Mouse (Mus musculus): ENCODE data around the gene Peli3. TPM values are rescaled to one million over a fixed set of nuclear protein-coding genes. Genes with fewer than 3 reads are reported as not detected.

Gene Peli3
- polyA plus RNA-seq, 1 experiment from 2014 or later, result 0.81 TPM

- peak overlapping the region; percentile 66 for H3K4me2 ChIP-seq (ENCODE audit: low read length)
- H3K4me1 ChIP-seq (ENCODE audit: control insufficient read depth in 2 of 2, insufficient read depth in 2 of 2, low read length in 2 of 2), result peaks cover 8 to 12% of the 10 kb centered on the region in 2 experiments
- no peak for ATAC-seq (ENCODE audit: insufficient number of reproducible peaks, insufficient read depth, low FRiP score, low read depth)
- peak overlapping the region in 1 of 2 experiments; percentile 64; a peak in 1 of 4 replicates for H3K4me3 ChIP-seq (ENCODE audit: control insufficient read depth in 1 of 2, insufficient read depth in 1 of 2, low read depth in 1 of 2, low read length in 2 of 2)
- H3K27me3 ChIP-seq (ENCODE audit: control insufficient read depth, insufficient read depth, low read length), result 0 out of 2 replicates have a peak, but pooled peaks cover 2% of the 10 kb centered on the region
- no peaks in the 10 kb centered on the region for H3K9me3 ChIP-seq (ENCODE audit: control insufficient read depth, low read length)
- H3K36me3 ChIP-seq (ENCODE audit: control insufficient read depth, insufficient read depth, low read length), result peaks cover 18% of the 10 kb centered on the region
- H3K27ac ChIP-seq (replicated peaks in 1 of 2; ENCODE audit: control insufficient read depth in 1 of 2, insufficient read depth in 1 of 2, low read depth in 2 of 2, low read length in 2 of 2), result peak overlapping the region in 1 of 2 experiments; percentile 34; a peak in 1 of 4 replicates
- 65% methylated on average over 5 of the region's 5 CpGs for WGBS
- peak overlapping the region; percentile 74 for H3K9ac ChIP-seq (ENCODE audit: low read length)
These were observed 14.1 kb downstream of the Peli3 start for GRCm38 (mm10) chr19:4928781-4929180.

GRCm38 (mm10) chr19:4927904-4928531 lies 14.9 kb downstream of the Peli3 start, which contains the start of gene Dpp3:
Gene Dpp3, minus strand, starts transcription at chr19:4928287.
- WGBS, result 1% methylated on average over 32 of the region's 32 CpGs
- Histone ChIP-seq H3K4me1 (ENCODE audit: control insufficient read depth in 2 of 2, insufficient read depth in 2 of 2, low read length in 2 of 2) (peaks cover 8 to 12% of the 10 kb centered on the region in 2 experiments), H3K9ac (ENCODE audit: low read length) (peak within 1 kb of the TSS; percentile 74), H3K27me3 (ENCODE audit: control insufficient read depth, insufficient read depth, low read length) (no peaks in the 10 kb centered on the region), H3K27ac (replicated peaks in 1 of 2; ENCODE audit: control insufficient read depth in 1 of 2, insufficient read depth in 1 of 2, low read depth in 2 of 2, low read length in 2 of 2) (peak within 1 kb of the TSS; percentile 22 to 34; a peak in 2 of 4 replicates), H3K9me3 (ENCODE audit: control insufficient read depth, low read length) (no peaks in the 10 kb centered on the region), H3K4me2 (ENCODE audit: low read length) (peak within 1 kb of the TSS; percentile 66), H3K36me3 (ENCODE audit: control insufficient read depth, insufficient read depth, low read length) (peaks cover 26% of the 10 kb centered on the region), H3K4me3 (ENCODE audit: control insufficient read depth in 1 of 2, insufficient read depth in 1 of 2, low read depth in 1 of 2, low read length in 2 of 2) (peak within 1 kb of the TSS; percentile 64 to 82)
- ATAC-seq (ENCODE audit: insufficient number of reproducible peaks, insufficient read depth, low FRiP score, low read depth), result peak; percentile 98

- Histone ChIP-seq H3K9me3 (ENCODE audit: control insufficient read depth, low read length) (no peaks in the 10 kb centered on the region), H3K4me2 (ENCODE audit: low read length) (no peak overlapping the region), H3K4me3 (ENCODE audit: control insufficient read depth in 1 of 2, insufficient read depth in 1 of 2, low read depth in 1 of 2, low read length in 2 of 2) (no peak overlapping the region), H3K27me3 (ENCODE audit: control insufficient read depth, insufficient read depth, low read length) (no peaks in the 10 kb centered on the region), H3K36me3 (ENCODE audit: control insufficient read depth, insufficient read depth, low read length) (peaks cover 53% of the 10 kb centered on the region), H3K4me1 (ENCODE audit: control insufficient read depth in 2 of 2, insufficient read depth in 2 of 2, low read length in 2 of 2) (peaks cover 8 to 12% of the 10 kb centered on the region in 2 experiments), H3K27ac (replicated peaks in 1 of 2; ENCODE audit: control insufficient read depth in 1 of 2, insufficient read depth in 1 of 2, low read depth in 2 of 2, low read length in 2 of 2) (no peak overlapping the region), H3K9ac (ENCODE audit: low read length) (no peak overlapping the region)
- WGBS, result 96% methylated on average over 11 of the region's 11 CpGs
- no peak for ATAC-seq (ENCODE audit: insufficient number of reproducible peaks, insufficient read depth, low FRiP score, low read depth)
These were observed 17.6 kb downstream of the Peli3 start for GRCm38 (mm10) chr19:4925121-4925860.

GRCm38 (mm10) chr19:4919652-4920051 lies 23.3 kb downstream of the Peli3 start:
- Histone ChIP-seq H3K9me3 (ENCODE audit: control insufficient read depth, low read length) (no peaks in the 10 kb centered on the region), H3K27me3 (ENCODE audit: control insufficient read depth, insufficient read depth, low read length) (no peaks in the 10 kb centered on the region), H3K9ac (ENCODE audit: low read length) (no peak overlapping the region), H3K4me3 (ENCODE audit: control insufficient read depth in 1 of 2, insufficient read depth in 1 of 2, low read depth in 1 of 2, low read length in 2 of 2) (no peak overlapping the region), H3K4me1 (ENCODE audit: control insufficient read depth in 2 of 2, insufficient read depth in 2 of 2, low read length in 2 of 2) (no peaks in the 10 kb centered on the region), H3K27ac (replicated peaks in 1 of 2; ENCODE audit: control insufficient read depth in 1 of 2, insufficient read depth in 1 of 2, low read depth in 2 of 2, low read length in 2 of 2) (no peak overlapping the region), H3K36me3 (ENCODE audit: control insufficient read depth, insufficient read depth, low read length) (peaks cover 96% of the 10 kb centered on the region), H3K4me2 (ENCODE audit: low read length) (no peak overlapping the region)
- WGBS, result 85% methylated on average over 6 of the region's 6 CpGs
- ATAC-seq (ENCODE audit: insufficient number of reproducible peaks, insufficient read depth, low FRiP score, low read depth), result no peak

GRCm38 (mm10) chr19:4916827-4917226 lies 26.1 kb downstream of the Peli3 start:
- Histone ChIP-seq H3K27me3 (ENCODE audit: control insufficient read depth, insufficient read depth, low read length) (no peaks in the 10 kb centered on the region), H3K4me1 (ENCODE audit: control insufficient read depth in 2 of 2, insufficient read depth in 2 of 2, low read length in 2 of 2) (no peaks in the 10 kb centered on the region), H3K36me3 (ENCODE audit: control insufficient read depth, insufficient read depth, low read length) (peaks cover 99% of the 10 kb centered on the region), H3K4me2 (ENCODE audit: low read length) (no peak overlapping the region), H3K4me3 (ENCODE audit: control insufficient read depth in 1 of 2, insufficient read depth in 1 of 2, low read depth in 1 of 2, low read length in 2 of 2) (no peak overlapping the region), H3K27ac (replicated peaks in 1 of 2; ENCODE audit: control insufficient read depth in 1 of 2, insufficient read depth in 1 of 2, low read depth in 2 of 2, low read length in 2 of 2) (no peak overlapping the region), H3K9me3 (ENCODE audit: control insufficient read depth, low read length) (no peaks in the 10 kb centered on the region), H3K9ac (ENCODE audit: low read length) (no peak overlapping the region)
- 84% methylated on average over 10 of the region's 10 CpGs for WGBS
- ATAC-seq (ENCODE audit: insufficient number of reproducible peaks, insufficient read depth, low FRiP score, low read depth), result no peak

- no peaks in the 10 kb centered on the region for H3K4me1 ChIP-seq (ENCODE audit: control insufficient read depth in 2 of 2, insufficient read depth in 2 of 2, low read length in 2 of 2)
- H3K36me3 ChIP-seq (ENCODE audit: control insufficient read depth, insufficient read depth, low read length), result peaks cover 99% of the 10 kb centered on the region
- WGBS, result 94% methylated on average over 15 of the region's 15 CpGs
These were observed 26.9 kb downstream of the Peli3 start for GRCm38 (mm10) chr19:4915924-4916603.

GRCm38 (mm10) chr19:4909376-4909775 lies 33.6 kb downstream of the Peli3 start:
- ATAC-seq (ENCODE audit: insufficient number of reproducible peaks, insufficient read depth, low FRiP score, low read depth), result no peak
- H3K27ac ChIP-seq (replicated peaks in 1 of 2; ENCODE audit: control insufficient read depth in 1 of 2, insufficient read depth in 1 of 2, low read depth in 2 of 2, low read length in 2 of 2), result no peak overlapping the region
- H3K4me1 ChIP-seq (ENCODE audit: control insufficient read depth in 2 of 2, insufficient read depth in 2 of 2, low read length in 2 of 2), result 0 out of 4 replicates have a peak, but pooled peaks cover 0 to 2% of the 10 kb centered on the region in 2 experiments
- peaks cover 70% of the 10 kb centered on the region for H3K36me3 ChIP-seq (ENCODE audit: control insufficient read depth, insufficient read depth, low read length)
- 83% methylated on average over 7 of the region's 7 CpGs for WGBS
- H3K9ac ChIP-seq (ENCODE audit: low read length), result no peak overlapping the region
- H3K27me3 ChIP-seq (ENCODE audit: control insufficient read depth, insufficient read depth, low read length), result no peaks in the 10 kb centered on the region
- H3K4me2 ChIP-seq (ENCODE audit: low read length), result no peak overlapping the region
- H3K9me3 ChIP-seq (ENCODE audit: control insufficient read depth, low read length), result no peaks in the 10 kb centered on the region
- H3K4me3 ChIP-seq (ENCODE audit: control insufficient read depth in 1 of 2, insufficient read depth in 1 of 2, low read depth in 1 of 2, low read length in 2 of 2), result no peak overlapping the region

More at GRCm38 (mm10) chr19:4915924-4916603, 26.9 kb downstream of the Peli3 start:
- no peak for ATAC-seq (ENCODE audit: insufficient number of reproducible peaks, insufficient read depth, low FRiP score, low read depth)
- Histone ChIP-seq H3K9ac (ENCODE audit: low read length) (no peak overlapping the region), H3K4me3 (ENCODE audit: control insufficient read depth in 1 of 2, insufficient read depth in 1 of 2, low read depth in 1 of 2, low read length in 2 of 2) (no peak overlapping the region), H3K4me2 (ENCODE audit: low read length) (no peak overlapping the region), H3K27me3 (ENCODE audit: control insufficient read depth, insufficient read depth, low read length) (no peaks in the 10 kb centered on the region), H3K9me3 (ENCODE audit: control insufficient read depth, low read length) (no peaks in the 10 kb centered on the region), H3K27ac (replicated peaks in 1 of 2; ENCODE audit: control insufficient read depth in 1 of 2, insufficient read depth in 1 of 2, low read depth in 2 of 2, low read length in 2 of 2) (no peak overlapping the region)
